Mouse (Mus musculus) midbrain, embryonic 15.5 days (tissue): Measurements from ENCODE around the gene Lrrc38. TPM values are rescaled to one million over a fixed set of nuclear protein-coding genes. Genes with fewer than 3 reads are reported as not detected.
A peak's percentile ranks its signal among the peaks of the same experiment; 100 is the strongest.
"Not testable (repeated sequence)": the region's sequence is repeated elsewhere in the genome, so short reads cannot be mapped to it uniquely, and the experiment has no call there.

ENCODE experiments used
- ATAC-seq: fragments of 200-750 bp; cut with Nextera tagmentation; replicated peaks from 2 replicates; pipeline ENCODE4 v1.8.0; 2017; ENCODE audit warnings: moderate TSS enrichment
- H3K27ac ChIP-seq: fragments of 300-500 bp; sonication (generic); 2 replicates; pipeline ENCODE4 v1.5.1; 2015; ENCODE audit warnings: mild to moderate bottlenecking, inconsistent platforms
- H3K27me3 ChIP-seq: fragments of 300-500 bp; sonication (generic); replicated peaks from 2 replicates; pipeline ENCODE4 v1.6.1; 2015; ENCODE audit warnings: inconsistent platforms
- H3K36me3 ChIP-seq: fragments of 300-500 bp; sonication (generic); replicated peaks from 2 replicates; pipeline ENCODE4 v1.6.1; 2015; ENCODE audit warnings: inconsistent platforms
- H3K4me1 ChIP-seq: fragments of 300-500 bp; sonication (generic); 2 replicates; pipeline ENCODE4 v1.6.1; 2015; ENCODE audit warnings: inconsistent platforms
- H3K4me2 ChIP-seq: fragments of 300-500 bp; sonication (generic); 2 replicates; pipeline ENCODE4 v1.6.1; 2015; ENCODE audit warnings: inconsistent platforms, mild to moderate bottlenecking, moderate library complexity
- H3K4me3 ChIP-seq: fragments of 300-500 bp; sonication (generic); 2 replicates; pipeline ENCODE4 v1.5.1; 2015; ENCODE audit warnings: mild to moderate bottlenecking, inconsistent platforms
- H3K9ac ChIP-seq: fragments of 300-500 bp; sonication (generic); 2 replicates; pipeline ENCODE4 v1.6.1; 2015; ENCODE audit warnings: mild to moderate bottlenecking, inconsistent platforms
- H3K9me3 ChIP-seq: fragments of 300-500 bp; sonication (generic); 2 replicates; pipeline ENCODE4 v1.6.1; 2016; ENCODE audit warnings: inconsistent platforms
- WGBS: fragments of 180-500 bp; shearing (Covaris S2); methylation state at CpG from one replicate; pipeline ENCODE4 v1.1.7; 2015; ENCODE audit warnings: mixed read lengths; 5-methylcytosine and 5-hydroxymethylcytosine counted together
- polyA plus RNA-seq: library from polyadenylated mRNA; unstranded; fragments of >200 nt; fragmentation: Nextera tagmentation; extraction: Ambion mirVana; gene quantifications from 2 replicates; pipeline ENCODE4 v1.2.1, GENCODE M21; 2015

Gene Lrrc38
- polyA plus RNA-seq, 1 experiment from 2014 or later: 0.27 TPM

DNA sequence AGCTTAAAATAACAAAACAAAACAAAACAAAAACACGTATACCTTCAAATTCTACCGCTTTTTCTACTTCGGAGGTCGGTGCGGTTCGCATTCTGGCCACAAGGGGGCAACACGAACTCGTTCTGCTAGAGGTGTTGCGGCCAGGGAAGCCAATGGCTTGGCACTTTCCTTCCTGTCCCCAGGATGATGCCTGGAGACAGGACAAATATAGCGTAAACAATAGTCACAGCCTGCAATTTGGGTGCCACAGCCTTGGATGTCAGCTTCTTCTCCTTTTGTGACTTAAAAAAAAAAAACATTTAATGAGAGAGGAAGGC lies 24.0 kb upstream of the Lrrc38 start:
- Histone ChIP-seq H3K9ac (0 out of 2 replicates have a peak overlapping the region, but pooled peaks have one; percentile 9), H3K4me1 (peaks cover 10% of the 10 kb centered on the region), H3K27me3 (no peaks in the 10 kb centered on the region), H3K4me2 (peak overlapping the region; percentile 45), H3K36me3 (no peaks in the 10 kb centered on the region), H3K27ac (0 out of 2 replicates have a peak overlapping the region, but pooled peaks have one; percentile 36), H3K4me3 (peak overlapping the region; percentile 19), H3K9me3 (no peaks in the 10 kb centered on the region)
- peak; percentile 50; the same call in 1 of the 2 replicates for ATAC-seq
- 1% methylated on average over 10 of the region's 10 CpGs for WGBS

DNA sequence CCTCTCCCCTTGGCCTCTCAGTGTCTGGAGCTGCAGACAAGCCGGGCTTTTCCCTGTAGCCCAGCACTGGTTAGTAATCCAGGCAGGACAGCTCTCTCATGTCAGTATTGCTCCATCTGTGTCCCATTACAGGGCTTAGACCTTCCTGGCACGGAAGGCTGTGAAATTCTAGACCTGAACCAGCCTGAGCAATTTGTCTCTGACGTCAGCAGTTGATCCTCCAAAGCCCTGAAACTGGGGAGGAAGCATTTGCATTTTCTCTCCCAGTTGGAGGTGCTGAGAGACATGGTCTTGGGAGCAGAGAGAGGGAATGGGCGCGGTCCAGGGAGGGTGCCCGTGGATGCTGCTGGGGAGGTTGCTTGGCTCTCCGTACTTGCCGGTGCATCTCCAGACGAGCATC lies 19.0 kb upstream of the Lrrc38 start:
- no peak overlapping the region for H3K9ac ChIP-seq
- no peak overlapping the region for H3K4me3 ChIP-seq
- 45% methylated on average over 9 of the region's 9 CpGs for WGBS
- H3K27me3 ChIP-seq: no peaks in the 10 kb centered on the region
- H3K4me1 ChIP-seq: no peaks in the 10 kb centered on the region
- ATAC-seq: no peak
- no peak overlapping the region for H3K27ac ChIP-seq
- H3K36me3 ChIP-seq: no peaks in the 10 kb centered on the region
- H3K9me3 ChIP-seq: no peaks in the 10 kb centered on the region
- H3K4me2 ChIP-seq: no peak overlapping the region

DNA sequence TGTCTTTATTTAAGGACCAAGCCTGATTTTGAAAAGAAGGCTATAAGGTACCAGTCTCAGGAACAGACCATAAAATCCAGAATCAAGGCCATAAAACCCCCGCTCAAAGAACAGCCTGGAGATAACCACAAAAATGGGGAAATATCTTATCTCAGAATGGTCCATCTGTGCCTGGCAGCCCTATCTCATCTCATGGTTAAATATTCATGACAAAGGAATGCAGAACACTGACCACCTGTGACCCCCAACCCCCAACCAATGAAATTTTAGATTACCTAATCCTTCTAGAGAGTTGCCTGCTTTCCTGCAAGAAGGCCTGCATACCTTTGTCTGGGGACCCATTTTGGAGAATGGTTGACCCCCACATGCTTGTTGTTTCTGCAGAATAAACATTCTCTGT lies 17.8 kb upstream of the Lrrc38 start:
- Histone ChIP-seq H3K4me1 (no peaks in the 10 kb centered on the region), H3K36me3 (no peaks in the 10 kb centered on the region), H3K27me3 (no peaks in the 10 kb centered on the region), H3K9ac (no peak overlapping the region), H3K4me2 (no peak overlapping the region), H3K9me3 (no peaks in the 10 kb centered on the region), H3K4me3 (no peak overlapping the region), H3K27ac (no peak overlapping the region)
- no peak for ATAC-seq
- WGBS: 97% methylated on average over 1 of the region's 1 CpGs

DNA sequence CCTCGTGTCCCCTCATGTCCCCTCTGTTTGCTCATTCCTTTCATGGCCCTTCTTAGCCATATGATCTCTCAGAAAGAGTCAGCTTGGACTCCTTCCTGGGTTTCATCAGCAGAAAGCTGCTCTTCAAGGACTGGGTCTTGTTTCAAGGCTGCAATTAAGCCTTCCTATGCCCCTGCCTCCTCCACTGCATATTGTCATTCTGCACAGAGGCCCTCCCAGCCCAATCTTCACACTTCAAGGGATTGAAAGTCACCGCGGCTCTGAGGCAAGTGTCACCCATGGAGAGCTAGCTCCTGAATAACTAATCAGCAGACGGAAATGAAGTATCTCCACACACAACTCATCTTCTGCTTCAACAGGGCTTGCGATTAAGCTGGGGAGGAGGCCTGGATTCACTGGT lies 15.4 kb upstream of the Lrrc38 start:
- Histone ChIP-seq H3K4me3 (no peak overlapping the region), H3K36me3 (no peaks in the 10 kb centered on the region), H3K27ac (no peak overlapping the region), H3K4me1 (no peaks in the 10 kb centered on the region), H3K27me3 (no peaks in the 10 kb centered on the region), H3K9me3 (no peaks in the 10 kb centered on the region), H3K4me2 (no peak overlapping the region), H3K9ac (no peak overlapping the region)
- WGBS: 49% methylated on average over 5 of the region's 5 CpGs
- no peak for ATAC-seq

DNA sequence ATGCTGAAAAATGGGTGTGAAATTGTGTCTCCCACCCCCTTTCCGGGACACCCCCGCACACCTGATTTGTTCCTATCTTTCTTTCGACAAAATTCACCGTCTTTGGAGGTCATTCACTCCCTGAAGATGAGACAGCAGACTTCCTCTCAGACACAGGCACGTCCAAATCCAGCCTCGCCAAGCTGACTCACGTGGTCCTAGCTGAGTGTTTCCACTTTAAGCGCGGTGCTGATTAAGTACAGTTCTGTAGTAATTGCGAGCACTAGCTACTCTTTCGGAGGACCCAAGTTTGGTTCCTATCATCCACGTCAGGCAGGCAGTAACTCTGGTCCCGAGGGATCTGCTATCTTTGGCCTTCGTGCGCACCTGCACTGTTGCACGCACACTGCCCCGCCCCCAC lies 14.6 kb upstream of the Lrrc38 start:
- Histone ChIP-seq H3K36me3 (no peaks in the 10 kb centered on the region), H3K27me3 (no peaks in the 10 kb centered on the region), H3K4me2 (no peak overlapping the region), H3K27ac (no peak overlapping the region), H3K9me3 (no peaks in the 10 kb centered on the region), H3K4me1 (no peaks in the 10 kb centered on the region), H3K9ac (no peak overlapping the region), H3K4me3 (no peak overlapping the region)
- ATAC-seq: no peak
- WGBS: 92% methylated on average over 17 of the region's 17 CpGs

DNA sequence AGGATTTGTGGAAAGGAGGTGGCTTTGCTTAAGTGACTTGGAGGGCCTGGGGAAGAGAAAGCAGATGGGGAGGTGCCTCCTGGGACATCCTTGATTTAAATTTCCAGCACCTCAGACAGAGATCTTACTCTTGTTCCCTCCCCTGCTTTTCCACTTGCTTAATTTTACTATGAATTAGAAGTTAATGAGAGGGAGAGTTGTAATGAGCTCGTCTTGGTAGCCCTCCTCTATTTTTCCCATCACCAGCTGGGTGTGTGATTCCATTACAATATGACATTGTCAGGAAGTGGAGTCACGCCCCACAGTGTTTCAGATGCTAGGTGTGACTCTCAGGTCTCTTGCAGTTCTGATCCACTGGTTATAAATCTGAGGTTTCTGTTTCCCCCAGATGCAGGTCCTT lies 13.5 kb upstream of the Lrrc38 start:
- no peak for ATAC-seq
- no peak overlapping the region for H3K9ac ChIP-seq
- WGBS: 52% methylated on average over 2 of the region's 2 CpGs
- H3K36me3 ChIP-seq: no peaks in the 10 kb centered on the region
- H3K4me3 ChIP-seq: no peak overlapping the region
- no peak overlapping the region for H3K27ac ChIP-seq
- H3K27me3 ChIP-seq: no peaks in the 10 kb centered on the region
- H3K9me3 ChIP-seq: no peaks in the 10 kb centered on the region
- no peak overlapping the region for H3K4me2 ChIP-seq
- H3K4me1 ChIP-seq: no peaks in the 10 kb centered on the region

DNA sequence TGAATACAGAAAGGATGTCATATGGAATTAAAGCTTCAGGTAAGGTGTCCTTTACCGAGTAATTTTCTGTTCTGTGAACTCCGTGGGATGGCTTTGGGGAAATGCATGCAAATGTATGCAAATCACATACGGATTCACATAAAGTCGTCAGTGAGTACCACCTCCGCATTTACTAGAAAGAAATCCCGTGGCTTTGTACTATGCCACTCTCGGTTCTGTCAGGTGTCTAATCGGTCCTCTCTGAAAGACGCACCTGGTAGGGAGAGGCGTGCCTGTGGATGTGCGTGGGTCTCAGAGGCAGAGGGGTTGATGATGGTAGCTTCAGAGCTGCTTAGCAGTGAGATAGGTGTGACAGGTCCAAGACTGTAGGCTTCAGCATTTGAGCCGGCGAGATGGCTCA lies 9.7 kb upstream of the Lrrc38 start:
- Histone ChIP-seq H3K4me3 (no peak overlapping the region), H3K9me3 (no peaks in the 10 kb centered on the region), H3K4me1 (no peaks in the 10 kb centered on the region), H3K9ac (no peak overlapping the region), H3K36me3 (no peaks in the 10 kb centered on the region), H3K27ac (no peak overlapping the region), H3K4me2 (no peak overlapping the region), H3K27me3 (no peaks in the 10 kb centered on the region)
- ATAC-seq: 0 out of 2 replicates have a peak, but pooled peaks have one; percentile 30
- 70% methylated on average over 13 of the region's 13 CpGs for WGBS

DNA sequence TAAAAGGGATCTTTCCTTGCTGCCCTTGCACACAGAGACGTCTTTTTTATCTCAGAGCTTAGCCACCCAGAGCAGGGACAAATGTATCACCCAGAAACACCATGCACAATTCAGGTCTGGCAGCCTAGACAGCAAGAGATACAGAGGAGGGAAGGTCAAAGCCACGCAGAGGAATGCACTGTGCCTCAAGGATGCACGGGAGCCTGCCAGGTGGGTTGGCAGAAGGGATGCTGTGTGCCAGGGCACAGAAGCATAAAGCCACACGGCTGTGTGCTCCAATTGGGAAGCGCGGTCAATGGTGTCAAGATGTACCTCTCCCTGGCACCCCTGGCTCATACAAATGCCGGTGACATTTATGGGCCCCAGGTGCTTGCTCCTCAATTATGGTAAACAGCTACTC lies 8.1 kb upstream of the Lrrc38 start:
- no peak overlapping the region for H3K4me2 ChIP-seq
- H3K36me3 ChIP-seq: no peaks in the 10 kb centered on the region
- H3K9me3 ChIP-seq: no peaks in the 10 kb centered on the region
- H3K4me3 ChIP-seq: no peak overlapping the region
- H3K27me3 ChIP-seq: no peaks in the 10 kb centered on the region
- H3K9ac ChIP-seq: no peak overlapping the region
- no peak for ATAC-seq
- H3K27ac ChIP-seq: no peak overlapping the region
- no peaks in the 10 kb centered on the region for H3K4me1 ChIP-seq
- WGBS: 75% methylated on average over 7 of the region's 7 CpGs

DNA sequence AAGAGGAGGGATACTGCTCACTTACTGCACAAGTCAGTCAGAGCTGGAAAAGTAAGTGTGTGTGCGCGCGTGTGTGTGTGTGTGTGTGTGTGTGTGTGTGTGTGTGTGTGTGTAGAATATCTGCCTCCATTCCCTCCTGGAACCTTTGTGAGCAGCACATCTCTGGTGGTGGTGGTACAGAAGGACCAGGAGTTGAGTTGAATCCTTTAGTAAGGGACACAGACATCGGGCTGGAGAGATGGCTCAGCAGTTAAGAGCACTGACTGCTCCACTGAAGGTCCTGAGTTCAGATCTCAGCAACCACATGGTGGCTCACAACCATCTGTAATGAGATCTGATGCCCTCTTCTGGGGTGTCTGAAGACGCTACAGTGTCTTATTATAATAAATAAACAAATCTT lies 4.1 kb upstream of the Lrrc38 start:
- H3K4me2 ChIP-seq, H3K9ac ChIP-seq, H3K4me3 ChIP-seq, ATAC-seq, H3K36me3 ChIP-seq, H3K27ac ChIP-seq, H3K9me3 ChIP-seq: not testable (repeated sequence)
- peaks cover 17% of the 10 kb centered on the region for H3K4me1 ChIP-seq
- WGBS: 89% methylated on average over 5 of the region's 5 CpGs
- peaks cover 24% of the 10 kb centered on the region for H3K27me3 ChIP-seq

DNA sequence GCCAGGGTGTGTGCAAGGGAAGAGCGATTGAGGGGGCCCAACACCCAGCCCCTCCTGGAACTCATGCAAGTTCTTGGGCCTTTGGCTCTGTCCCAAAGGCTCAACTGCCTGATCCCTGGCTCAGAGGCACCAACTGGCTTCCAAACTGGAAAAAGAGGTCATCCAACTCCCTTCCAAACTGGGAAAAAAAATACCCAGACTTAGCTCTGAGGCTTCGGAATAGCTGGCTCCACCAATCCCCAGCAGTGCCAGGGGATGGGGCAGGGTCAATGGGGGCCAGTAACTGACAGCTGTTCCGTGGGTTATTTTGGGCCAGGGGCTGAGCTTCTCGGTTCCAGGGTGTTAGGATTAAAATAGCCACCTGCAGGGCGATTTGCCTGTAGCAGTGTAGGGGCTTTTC lies 879 bp upstream of the Lrrc38 start:
- Histone ChIP-seq H3K9me3 (no peaks in the 10 kb centered on the region), H3K4me1 (peaks cover 19% of the 10 kb centered on the region), H3K4me3 (no peak overlapping the region), H3K36me3 (no peaks in the 10 kb centered on the region), H3K27ac (no peak overlapping the region), H3K9ac (no peak overlapping the region), H3K27me3 (peaks cover 40% of the 10 kb centered on the region), H3K4me2 (no peak overlapping the region)
- ATAC-seq: no peak
- WGBS: 19% methylated on average over 5 of the region's 5 CpGs

DNA sequence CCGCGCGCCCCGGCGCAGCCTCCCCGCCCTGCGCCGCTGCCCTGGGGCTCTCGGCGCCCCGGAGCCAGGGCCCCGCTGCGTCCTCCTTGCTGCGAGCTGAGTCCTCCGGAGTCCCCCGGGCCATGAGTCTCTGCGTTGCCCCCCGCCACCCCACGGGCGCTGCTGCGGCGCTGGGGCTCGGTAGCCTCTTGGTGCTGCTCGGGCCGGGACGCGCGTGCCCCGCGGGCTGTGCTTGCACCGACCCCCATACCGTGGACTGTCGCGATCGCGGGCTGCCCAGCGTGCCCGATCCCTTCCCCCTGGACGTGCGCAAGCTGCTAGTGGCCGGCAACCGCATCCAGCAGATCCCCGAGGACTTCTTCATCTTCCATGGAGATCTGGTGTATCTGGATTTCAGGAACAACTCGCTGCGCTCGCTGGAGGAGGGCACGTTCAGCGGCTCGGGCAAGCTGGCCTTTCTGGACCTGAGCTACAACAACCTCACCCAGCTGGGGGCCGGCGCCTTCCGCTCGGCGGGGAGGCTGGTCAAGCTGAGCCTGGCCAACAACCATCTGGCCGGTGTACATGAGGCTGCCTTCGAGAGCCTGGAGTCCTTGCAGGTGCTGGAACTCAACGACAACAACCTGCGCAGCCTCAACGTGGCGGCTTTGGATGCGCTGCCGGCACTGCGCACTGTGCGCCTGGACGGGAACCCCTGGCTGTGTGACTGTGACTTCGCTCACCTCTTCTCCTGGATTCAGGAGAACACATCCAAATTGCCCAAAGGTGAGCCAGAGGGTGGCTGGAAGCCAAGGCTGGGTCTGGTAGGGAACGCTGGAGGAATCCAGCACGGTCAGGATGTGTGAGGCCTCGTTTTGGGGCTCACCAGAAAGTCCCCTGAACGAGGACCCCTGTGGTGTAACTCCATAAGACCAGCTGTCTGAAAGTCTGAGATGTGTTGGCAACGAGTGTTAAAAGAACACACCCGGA lies 774 bp downstream of the Lrrc38 start:
- H3K36me3 ChIP-seq: no peaks in the 10 kb centered on the region
- ATAC-seq: peak; percentile 48
- H3K4me3 ChIP-seq: peak overlapping the region; percentile 52
- peak overlapping the region; percentile 99 for H3K4me2 ChIP-seq
- H3K27me3 ChIP-seq: peaks cover 40% of the 10 kb centered on the region
- WGBS: 3% methylated on average over 71 of the region's 72 CpGs
- H3K9me3 ChIP-seq: no peaks in the 10 kb centered on the region
- no peak overlapping the region for H3K27ac ChIP-seq
- H3K9ac ChIP-seq: peak overlapping the region; percentile 42
- peaks cover 19% of the 10 kb centered on the region for H3K4me1 ChIP-seq

DNA sequence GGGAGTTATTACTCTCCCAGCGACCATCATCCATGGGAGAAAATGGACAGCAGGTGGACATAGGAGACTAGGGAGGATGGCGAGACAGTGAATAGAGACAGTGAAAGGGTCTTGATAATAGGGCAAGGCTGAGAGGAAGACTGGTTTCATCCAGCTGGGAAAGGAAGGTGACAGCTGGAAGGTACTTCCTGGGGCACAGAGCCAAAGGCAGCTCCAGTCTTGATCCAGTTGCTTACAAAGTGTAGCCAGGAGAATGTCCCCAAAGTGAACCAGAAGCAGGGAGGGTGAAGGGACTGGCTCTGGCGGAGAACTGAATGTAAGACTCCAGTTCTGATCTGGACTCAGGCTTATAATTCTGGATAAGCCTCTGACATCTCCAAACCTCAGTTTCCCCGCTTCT lies 2.7 kb downstream of the Lrrc38 start:
- Histone ChIP-seq H3K4me3 (no peak overlapping the region), H3K4me2 (no peak overlapping the region), H3K4me1 (peaks cover 19% of the 10 kb centered on the region), H3K27me3 (peaks cover 40% of the 10 kb centered on the region), H3K27ac (no peak overlapping the region), H3K9ac (no peak overlapping the region), H3K36me3 (no peaks in the 10 kb centered on the region), H3K9me3 (no peaks in the 10 kb centered on the region)
- ATAC-seq: no peak
- 71% methylated on average over 4 of the region's 4 CpGs for WGBS

DNA sequence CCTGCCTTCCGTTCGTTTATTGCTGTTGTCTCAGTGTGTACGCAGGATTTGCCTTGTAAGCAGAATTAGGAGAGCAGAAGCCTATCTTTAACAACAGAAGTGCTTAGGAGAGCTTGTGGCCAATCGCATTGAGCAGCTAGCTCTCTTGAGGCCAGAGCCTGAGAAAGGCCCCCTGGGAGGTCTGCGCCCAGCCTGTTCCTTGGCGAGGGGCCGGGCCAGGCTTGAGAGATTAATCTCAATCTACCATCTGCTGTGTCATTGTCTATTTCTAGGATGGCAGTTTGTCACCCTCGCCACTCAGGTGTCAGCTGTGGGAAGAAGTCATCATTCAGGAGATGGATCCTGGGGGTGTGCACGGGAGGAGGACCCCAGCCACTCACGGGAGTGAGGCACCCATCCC lies 12.0 kb downstream of the Lrrc38 start:
- WGBS: 50% methylated on average over 10 of the region's 10 CpGs
- Histone ChIP-seq H3K9me3 (no peaks in the 10 kb centered on the region), H3K4me2 (no peak overlapping the region), H3K9ac (no peak overlapping the region), H3K27ac (no peak overlapping the region), H3K4me3 (no peak overlapping the region), H3K36me3 (no peaks in the 10 kb centered on the region), H3K4me1 (peaks cover 4% of the 10 kb centered on the region), H3K27me3 (no peaks in the 10 kb centered on the region)
- no peak for ATAC-seq
